Mouse (Mus musculus) neutrophil, adult 83 days (primary cell): ENCODE measurements around the gene Cnot2. TPM values are rescaled to one million over a fixed set of nuclear protein-coding genes. Genes with fewer than 3 reads are reported as not detected.

Experiments
- total RNA-seq, 2 experiments: library from RNA; stranded (reverse); gene quantifications; one replicate each; pipeline ENCODE4 v1.2.4; 2023

Cnot2 gene
- total RNA-seq = 10 to 100 TPM; 59.0 to 60.7 TPM

DNA sequence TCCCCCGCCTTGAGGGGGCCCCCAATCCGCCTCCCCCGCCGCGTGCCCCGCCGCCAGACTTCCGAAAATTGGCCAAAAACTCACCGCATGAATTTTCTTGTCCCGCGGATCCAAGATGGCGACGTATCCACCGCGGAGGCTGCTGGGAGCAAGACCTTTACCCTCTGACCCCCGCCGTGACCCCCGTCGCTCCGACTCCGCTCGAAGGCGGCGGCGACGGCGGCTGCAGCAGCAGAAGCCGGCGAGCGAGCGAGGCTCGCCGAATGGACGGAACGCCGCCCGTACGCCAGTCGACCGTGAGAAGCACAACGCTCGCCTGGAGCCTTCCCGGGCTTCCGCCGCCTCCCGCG is at the start of gene Cnot2:
Cnot2 (minus strand) TSS at position 143 of the 350 bp plus-strand sequence.

DNA sequence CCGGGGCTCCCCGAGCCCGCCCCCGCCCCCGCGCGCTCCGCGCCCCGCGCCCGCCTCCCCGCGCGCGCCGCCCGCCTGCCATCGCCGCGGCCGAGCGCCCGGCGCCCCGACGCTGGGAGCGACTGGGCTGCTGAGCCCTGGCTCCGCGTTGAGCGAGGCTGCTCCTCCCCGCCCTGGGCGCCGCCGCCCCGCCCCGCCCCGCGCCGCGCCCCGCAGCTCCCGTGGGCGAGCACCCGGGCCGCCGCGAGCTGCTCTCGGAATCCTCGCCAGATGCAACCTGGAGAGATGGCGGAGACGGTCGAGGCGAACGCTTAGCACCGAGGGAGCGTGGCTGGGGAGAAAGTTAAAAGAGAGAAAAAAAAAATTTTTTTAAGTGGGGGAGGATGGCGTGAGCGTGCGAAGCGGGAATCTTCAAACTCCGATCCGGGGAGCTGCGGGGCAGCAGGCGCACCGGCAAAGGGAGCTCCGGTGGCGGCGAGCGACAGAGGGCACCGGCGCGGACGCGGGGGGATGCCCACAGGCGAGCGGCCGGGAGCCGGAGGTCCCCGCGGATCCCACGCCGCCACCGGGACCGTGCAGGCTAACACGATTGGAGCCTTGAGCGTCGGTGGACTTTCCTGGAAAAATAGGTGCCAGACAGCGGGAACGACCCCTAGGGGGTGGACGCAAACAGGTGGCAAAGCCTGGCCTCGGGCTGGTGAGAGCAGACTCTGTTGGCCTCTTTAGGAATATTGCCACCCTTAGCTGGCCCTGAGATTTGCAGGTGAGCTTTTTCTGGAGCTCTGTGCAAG is 107.4 kb downstream of the Cnot2 start, which contains the start of gene Kcnmb4:
Kcnmb4 (minus strand) TSS at position 120 of the 791 bp plus-strand sequence.

Other genes with a start within 250 kb of the Cnot2 start
- not detected for gene Kcnmb4, start 107.6 kb downstream of the Cnot2 start, total RNA-seq